Mouse (Mus musculus) bone marrow, adult 2 months (tissue): Measurements from ENCODE around the gene BC048671.

Experiments
- CTCF ChIP-seq: fragments of 200-500 bp; IDR thresholded peaks from 2 replicates; pipeline ENCODE4 v1.5.1; 2011; ENCODE audit warnings: low read length, control low read depth; ENCODE audit not compliant: control insufficient read depth, insufficient read depth
- POLR2A ChIP-seq: fragments of 200-500 bp; IDR thresholded peaks from 2 replicates; pipeline ENCODE4 v1.6.1; 2011; ENCODE audit warnings: low read depth, mild to moderate bottlenecking, control low read depth, low read length, borderline replicate concordance; ENCODE audit not compliant: control insufficient read depth

GRCm38 (mm10) chr6:90347183-90347582 lies 46.2 kb downstream of the BC048671 start:
- TF ChIP-seq CTCF (no peak), POLR2A (no peak)
